Mouse (Mus musculus): ENCODE measurements at regions not wholly inside any gene's neighbourhood (a gene's known extent, or its start where the extent isn't known, plus 50 kb on each side); places are given as distances from the start of the nearest gene placed in this dataset.
"Not testable (repeated sequence)": the region's sequence is repeated elsewhere in the genome, so short reads cannot be mapped to it uniquely, and the experiment has no call there.

- H3K4me1 ChIP-seq (ENCODE audit: control insufficient read depth in 1 of 2, insufficient read depth in 2 of 2, low read length in 2 of 2), result no peaks in the 10 kb centered on the region; a peak in 1 of 4 replicates
- no peaks in the 10 kb centered on the region for H3K9me3 ChIP-seq (replicated peaks; ENCODE audit: insufficient read depth, low read length)
- DNase-seq (ENCODE audit: low read depth, low spot score), result no peak
- H3K27me3 ChIP-seq (ENCODE audit: control insufficient read depth in 1 of 2, insufficient read depth in 2 of 2, low read length in 2 of 2), result no peaks in the 10 kb centered on the region
- H3K36me3 ChIP-seq (ENCODE audit: control insufficient read depth in 1 of 2, insufficient read depth in 2 of 2, low read length in 2 of 2), result no peaks in the 10 kb centered on the region
- no peak overlapping the region for H3K27ac ChIP-seq (ENCODE audit: control insufficient read depth, low read depth, low read length)
- TF ChIP-seq JUND (IDR thresholded peaks at IDR 0.05; ENCODE audit: low read depth, low read length) (no peak), ZC3H11A (IDR thresholded peaks at IDR 0.05; ENCODE audit: low read depth, low read length) (no peak), SMC3 (IDR thresholded peaks at IDR 0.05; ENCODE audit: low read depth, low read length) (no peak)
- H3K9ac ChIP-seq (ENCODE audit: control insufficient read depth, low read depth, low read length, poor library complexity, severe bottlenecking), result no peak overlapping the region
- no peaks in the 10 kb centered on the region for H3K79me2 ChIP-seq (ENCODE audit: control insufficient read depth, insufficient read depth, low read length, poor library complexity)
- no peak overlapping the region for H3K4me3 ChIP-seq (ENCODE audit: control insufficient read depth in 1 of 2, insufficient read depth in 1 of 2, low read depth in 2 of 2, low read length in 2 of 2)
These were observed 196.5 kb upstream of the Grik2 start for GRCm38 (mm10) chr10:49985038-49985437.

GRCm38 (mm10) chr10:49952434-49952833 lies 163.9 kb upstream of the Grik2 start:
- Histone ChIP-seq H3K4me1 (ENCODE audit: control insufficient read depth in 1 of 2, insufficient read depth in 2 of 2, low read length in 2 of 2) (no peaks in the 10 kb centered on the region), H3K36me3 (ENCODE audit: control insufficient read depth in 1 of 2, insufficient read depth in 2 of 2, low read length in 2 of 2) (no peaks in the 10 kb centered on the region), H3K79me2 (ENCODE audit: control insufficient read depth, insufficient read depth, low read length, poor library complexity) (no peaks in the 10 kb centered on the region), H3K9ac (ENCODE audit: control insufficient read depth, low read depth, low read length, poor library complexity, severe bottlenecking) (no peak overlapping the region), H3K4me3 (ENCODE audit: control insufficient read depth in 1 of 2, insufficient read depth in 1 of 2, low read depth in 2 of 2, low read length in 2 of 2) (no peak overlapping the region), H3K27me3 (ENCODE audit: control insufficient read depth in 1 of 2, insufficient read depth in 2 of 2, low read length in 2 of 2) (no peaks in the 10 kb centered on the region), H3K27ac (ENCODE audit: control insufficient read depth, low read depth, low read length) (no peak overlapping the region), H3K9me3 (replicated peaks; ENCODE audit: insufficient read depth, low read length) (no peaks in the 10 kb centered on the region)
- TF ChIP-seq KAT2A (conservative IDR thresholded peaks at IDR 0.05; ENCODE audit: low read depth, low read length) (no peak), TCF12 (IDR thresholded peaks at IDR 0.05; ENCODE audit: low read depth, low read length) (no peak), SMC3 (IDR thresholded peaks at IDR 0.05; ENCODE audit: low read depth, low read length) (no peak), TBP (IDR thresholded peaks at IDR 0.05; ENCODE audit: low read depth, low read length) (no peak), MAX (IDR thresholded peaks at IDR 0.05; ENCODE audit: low read length) (no peak), POLR2A (IDR thresholded peaks at IDR 0.05; ENCODE audit: control insufficient read depth in 1 of 2, insufficient read depth in 1 of 2, low read depth in 1 of 2, low read length in 2 of 2, poor library complexity in 1 of 2) (no peak), GATA1 (IDR thresholded peaks at IDR 0.05; ENCODE audit: low read depth, low read length) (no peak), E2F4 (IDR thresholded peaks at IDR 0.05; ENCODE audit: borderline replicate concordance, low read depth, low read length) (no peak), RCOR1 (IDR thresholded peaks at IDR 0.05; ENCODE audit: low read depth, low read length) (no peak), ETS1 (IDR thresholded peaks at IDR 0.05; ENCODE audit: low read depth, low read length) (no peak), MEF2A (IDR thresholded peaks at IDR 0.05; ENCODE audit: extremely low read depth, insufficient replicate concordance, low read depth, low read length, poor library complexity, severe bottlenecking) (no peak), HCFC1 (IDR thresholded peaks at IDR 0.05; ENCODE audit: low read depth, low read length) (no peak), UBTF (IDR thresholded peaks at IDR 0.05; ENCODE audit: borderline replicate concordance, insufficient read depth, low read depth, low read length) (no peak), POLR2AphosphoS5 (IDR thresholded peaks at IDR 0.05; ENCODE audit: borderline replicate concordance, low read depth, low read length) (no peak)
- DNase-seq (ENCODE audit: low read depth, low spot score), result no peak

DNA sequence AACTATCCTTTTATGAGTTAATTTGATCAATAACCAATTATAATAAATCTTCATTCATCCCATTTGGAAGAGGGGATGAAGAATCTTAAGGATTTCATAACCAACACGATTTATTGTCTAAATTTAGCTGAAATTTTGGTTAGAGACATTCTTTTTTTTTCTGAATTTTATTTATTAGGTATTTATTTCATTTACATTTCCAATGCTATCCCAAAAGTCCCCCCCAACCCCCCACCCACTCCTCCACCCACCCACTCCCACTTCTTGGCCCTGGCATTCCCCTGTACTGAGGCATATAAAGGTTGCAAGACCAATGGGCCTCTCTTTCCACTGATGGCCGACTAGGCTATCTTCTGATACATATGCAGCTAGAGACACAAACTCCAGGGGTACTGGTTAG lies 148.7 kb upstream of the Grik2 start:
- H3K4me3 ChIP-seq (ENCODE audit: control insufficient read depth in 1 of 2, insufficient read depth in 1 of 2, low read depth in 2 of 2, low read length in 2 of 2); DNase-seq (ENCODE audit: low read depth, low spot score); H3K79me2 ChIP-seq (ENCODE audit: control insufficient read depth, insufficient read depth, low read length, poor library complexity); H3K4me1 ChIP-seq (ENCODE audit: control insufficient read depth in 1 of 2, insufficient read depth in 2 of 2, low read length in 2 of 2); H3K9ac ChIP-seq (ENCODE audit: control insufficient read depth, low read depth, low read length, poor library complexity, severe bottlenecking); H3K9me3 ChIP-seq (replicated peaks; ENCODE audit: insufficient read depth, low read length); H3K27me3 ChIP-seq (ENCODE audit: control insufficient read depth in 1 of 2, insufficient read depth in 2 of 2, low read length in 2 of 2); H3K27ac ChIP-seq (ENCODE audit: control insufficient read depth, low read depth, low read length); H3K36me3 ChIP-seq (ENCODE audit: control insufficient read depth in 1 of 2, insufficient read depth in 2 of 2, low read length in 2 of 2): not testable (repeated sequence)

DNA sequence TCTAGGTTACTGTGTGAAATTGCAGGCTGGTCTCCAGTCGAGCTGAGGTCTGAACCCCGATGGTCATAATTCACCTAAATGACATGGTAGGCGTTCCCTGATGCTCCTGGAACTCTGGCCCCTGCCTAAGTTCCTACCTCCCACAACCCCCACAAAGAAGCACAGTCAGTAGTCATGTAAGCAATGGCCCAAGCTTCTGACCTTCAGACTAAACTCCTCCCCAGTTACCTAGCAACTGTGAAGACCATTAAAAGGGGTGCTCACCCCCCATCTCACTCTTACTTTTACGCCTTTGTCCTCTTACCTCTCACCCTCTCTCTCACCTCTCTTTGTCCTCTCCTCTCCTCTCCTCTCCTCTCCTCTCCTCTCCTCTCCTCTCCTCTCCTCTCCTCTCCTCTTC lies 120.6 kb upstream of the Grik2 start:
- H3K79me2 ChIP-seq (ENCODE audit: control insufficient read depth, insufficient read depth, low read length, poor library complexity); H3K27ac ChIP-seq (ENCODE audit: control insufficient read depth, low read depth, low read length); H3K9ac ChIP-seq (ENCODE audit: control insufficient read depth, low read depth, low read length, poor library complexity, severe bottlenecking): not testable (repeated sequence)

DNA sequence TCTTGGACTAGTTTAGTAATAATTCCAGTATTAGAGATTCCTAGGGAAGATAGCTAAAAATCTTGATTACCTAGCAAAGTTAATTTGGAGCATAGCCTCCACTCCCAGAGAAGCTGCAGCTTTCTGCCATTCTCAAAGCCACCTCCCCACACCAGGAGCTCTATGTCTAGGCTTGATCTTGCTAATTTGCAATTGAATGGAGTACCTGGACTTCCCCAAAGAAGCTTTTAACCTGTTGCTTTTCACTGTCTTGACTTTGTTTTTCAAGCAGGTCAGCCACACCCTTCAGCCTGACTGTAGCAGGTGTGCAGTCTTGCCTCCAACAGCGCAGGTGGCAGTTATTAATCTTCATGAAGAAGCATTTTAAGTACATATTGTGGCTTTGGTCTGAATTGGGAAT lies 119.6 kb upstream of the Grik2 start:
- not testable (repeated sequence) for H3K4me3 ChIP-seq (ENCODE audit: control insufficient read depth in 1 of 2, insufficient read depth in 1 of 2, low read depth in 2 of 2, low read length in 2 of 2); H3K27ac ChIP-seq (ENCODE audit: control insufficient read depth, low read depth, low read length); DNase-seq (ENCODE audit: low read depth, low spot score); H3K9me3 ChIP-seq (replicated peaks; ENCODE audit: insufficient read depth, low read length); H3K9ac ChIP-seq (ENCODE audit: control insufficient read depth, low read depth, low read length, poor library complexity, severe bottlenecking); H3K79me2 ChIP-seq (ENCODE audit: control insufficient read depth, insufficient read depth, low read length, poor library complexity); H3K36me3 ChIP-seq (ENCODE audit: control insufficient read depth in 1 of 2, insufficient read depth in 2 of 2, low read length in 2 of 2); H3K27me3 ChIP-seq (ENCODE audit: control insufficient read depth in 1 of 2, insufficient read depth in 2 of 2, low read length in 2 of 2); H3K4me1 ChIP-seq (ENCODE audit: control insufficient read depth in 1 of 2, insufficient read depth in 2 of 2, low read length in 2 of 2)

More for the DNA sequence above, 120.6 kb upstream of the Grik2 start:
- not testable (repeated sequence) for H3K4me3 ChIP-seq (ENCODE audit: control insufficient read depth in 1 of 2, insufficient read depth in 1 of 2, low read depth in 2 of 2, low read length in 2 of 2); H3K9me3 ChIP-seq (replicated peaks; ENCODE audit: insufficient read depth, low read length); DNase-seq (ENCODE audit: low read depth, low spot score); H3K27me3 ChIP-seq (ENCODE audit: control insufficient read depth in 1 of 2, insufficient read depth in 2 of 2, low read length in 2 of 2); H3K36me3 ChIP-seq (ENCODE audit: control insufficient read depth in 1 of 2, insufficient read depth in 2 of 2, low read length in 2 of 2); H3K4me1 ChIP-seq (ENCODE audit: control insufficient read depth in 1 of 2, insufficient read depth in 2 of 2, low read length in 2 of 2)

All from MEL (cell line).